Mouse (Mus musculus) liver, adult 2 months (tissue): ENCODE results near the gene Cacna2d3.

ENCODE experiments used
- CTCF ChIP-seq: fragments of 200-500 bp; IDR thresholded peaks from 2 replicates; pipeline ENCODE4 v1.5.1; 2011; ENCODE audit warnings: low read depth, low read length, control low read depth
- POLR2A ChIP-seq: fragments of 200-500 bp; IDR thresholded peaks from 2 replicates; pipeline ENCODE4 v1.6.1; 2011; ENCODE audit warnings: low read length, control low read depth; ENCODE audit not compliant: insufficient read depth; ENCODE audit errors: extremely low read depth

DNA sequence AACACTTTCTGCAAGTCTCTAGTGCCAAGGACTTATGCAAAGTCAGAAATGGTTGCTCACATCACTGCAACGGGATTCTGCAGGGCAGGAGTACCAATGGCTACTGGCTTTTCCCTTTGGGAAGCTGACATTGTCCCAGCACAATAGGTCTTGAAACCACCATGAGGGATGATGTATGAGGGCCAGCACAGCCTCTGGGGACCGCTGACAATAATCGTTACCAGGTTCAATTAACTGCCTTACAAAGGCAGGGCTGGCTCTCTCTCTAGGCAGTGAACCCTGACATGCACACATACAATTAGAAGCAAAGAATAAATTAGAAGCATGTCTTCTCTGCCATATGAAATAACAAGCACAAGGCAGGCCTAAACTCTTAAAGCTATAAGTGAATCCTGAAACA, 272.5 kb downstream of the Cacna2d3 start:
- TF ChIP-seq CTCF: no peak
- no peak for TF ChIP-seq POLR2A
